In genomic region chr1:162946837-162947558, GRCm38 (mm10) we compare ENCODE assay signal across 18 mouse cellular contexts. TPM values are rescaled to one million over a fixed set of nuclear protein-coding genes. Genes with fewer than 3 reads are reported as not detected.
DNase-seq lines count a peak whose midpoint lies in the region; ATAC-seq and TF ChIP-seq lines count a peak whose summit lies in the region.
"Had no signal": no experiment of that assay in that cellular context is flagged by ENCODE, and none has a peak within 500 bp of the region (broad histone marks: within the 10 kb centered on the region; RNA-seq: fewer than 3 reads in every experiment).

No protein-coding gene starts in this region.

- H3K9me3 ChIP-seq in kidney, embryonic 15.5 days (replicated peaks): no peaks in the 10 kb centered on the region
- H3K9me3 ChIP-seq in intestine, postnatal 0 days (ENCODE audit: control insufficient read depth): no peaks in the 10 kb centered on the region
- no peaks in the 10 kb centered on the region for H3K9me3 ChIP-seq in neural tube, embryonic 15.5 days (replicated peaks)
- H3K9me3 ChIP-seq: forebrain, embryonic 10.5 days; heart, embryonic 12.5 days had no signal

- 40% methylated on average over 4 of the region's 4 CpGs for WGBS in kidney, embryonic 15.5 days
- 65% methylated on average over 4 of the region's 4 CpGs for WGBS in intestine, postnatal 0 days
- WGBS in neural tube, embryonic 15.5 days: 43% methylated on average over 4 of the region's 4 CpGs

- peak; percentile 58 for ATAC-seq in kidney, embryonic 15.5 days (replicated peaks; ENCODE audit: low FRiP score)
- ATAC-seq in intestine, postnatal 0 days: peak; percentile 69; the same call in 1 of the 2 replicates
- ATAC-seq in neural tube, embryonic 15.5 days (ENCODE audit: low FRiP score): 0 out of 2 replicates have a peak, but pooled peaks have one; percentile 38

- no peaks in the 10 kb centered on the region for H3K36me3 ChIP-seq in kidney, embryonic 15.5 days
- H3K36me3 ChIP-seq in intestine, postnatal 0 days (ENCODE audit: control insufficient read depth, insufficient read depth): no peaks in the 10 kb centered on the region
- H3K36me3 ChIP-seq in neural tube, embryonic 15.5 days: no peaks in the 10 kb centered on the region
- H3K36me3 ChIP-seq: forebrain, embryonic 10.5 days; heart, embryonic 12.5 days had no signal

- DNase-seq in embryo, embryonic 11 days: peak; percentile 16
- no peak for DNase-seq in embryo, embryonic 10.5 days (ENCODE audit: low spot score)
- no peak for DNase-seq in kidney, adult 11 months
- no peak for DNase-seq in urinary bladder, postnatal 25 days (ENCODE audit: low spot score)
- DNase-seq in spleen, postnatal 4 days (ENCODE audit: low spot score in 2 of 2): no peak
- DNase-seq: cerebellum, adult 9-10 months; gastrocnemius, postnatal 10 days; layer of hippocampus, adult 9-11 months; thymus, postnatal 25 days had no signal

- no peak overlapping the region for H3K27ac ChIP-seq in kidney, embryonic 15.5 days
- H3K27ac ChIP-seq in intestine, postnatal 0 days (ENCODE audit: low read depth, low read length): no peak overlapping the region
- H3K27ac ChIP-seq in neural tube, embryonic 15.5 days (replicated peaks): no peak overlapping the region
- H3K27ac ChIP-seq: forebrain, embryonic 10.5 days; kidney, postnatal 0 days had no signal

- H3K4me1 ChIP-seq in kidney, embryonic 15.5 days: no peaks in the 10 kb centered on the region
- H3K4me1 ChIP-seq in intestine, postnatal 0 days (replicated peaks; ENCODE audit: control insufficient read depth, insufficient read depth, low read length): no peaks in the 10 kb centered on the region
- peaks cover 8% of the 10 kb centered on the region for H3K4me1 ChIP-seq in neural tube, embryonic 15.5 days
- H3K4me1 ChIP-seq: forebrain, embryonic 10.5 days; heart, embryonic 12.5 days had no signal

- no peak for TF ChIP-seq CTCF in intestine, postnatal 0 days (IDR thresholded peaks at IDR 0.05; ENCODE audit: low read depth)

- no peak overlapping the region for H3K4me2 ChIP-seq in kidney, embryonic 15.5 days
- no peak overlapping the region for H3K4me2 ChIP-seq in intestine, postnatal 0 days (replicated peaks; ENCODE audit: low read depth)
- H3K4me2 ChIP-seq in neural tube, embryonic 15.5 days: no peak overlapping the region
- H3K4me2 ChIP-seq: heart, embryonic 12.5 days had no signal

- H3K9ac ChIP-seq in kidney, embryonic 15.5 days: no peak overlapping the region
- no peak overlapping the region for H3K9ac ChIP-seq in intestine, postnatal 0 days (ENCODE audit: low read depth, low read length)
- no peak overlapping the region for H3K9ac ChIP-seq in neural tube, embryonic 15.5 days (replicated peaks)
- H3K9ac ChIP-seq: heart, embryonic 12.5 days had no signal

- no peaks in the 10 kb centered on the region for H3K27me3 ChIP-seq in kidney, embryonic 15.5 days
- no peaks in the 10 kb centered on the region for H3K27me3 ChIP-seq in intestine, postnatal 0 days (replicated peaks; ENCODE audit: control insufficient read depth, insufficient read depth, low read length)
- no peaks in the 10 kb centered on the region for H3K27me3 ChIP-seq in neural tube, embryonic 15.5 days (replicated peaks)
- H3K27me3 ChIP-seq: CH12.LX; heart, embryonic 12.5 days had no signal

- H3K4me3 ChIP-seq in kidney, embryonic 15.5 days (replicated peaks): no peak overlapping the region
- H3K4me3 ChIP-seq in intestine, postnatal 0 days (ENCODE audit: low read depth, low read length): no peak overlapping the region
- H3K4me3 ChIP-seq in neural tube, embryonic 15.5 days (replicated peaks): no peak overlapping the region
- H3K4me3 ChIP-seq: forebrain, embryonic 10.5 days; heart, embryonic 12.5 days had no signal

RNA-seq across cellular contexts. Expression of gene Fmo6, which starts 9.7 kb away (rescaled TPM):
- polyA plus RNA-seq in kidney, embryonic 15.5 days (2015; fragmentation: Nextera tagmentation; extraction: Ambion mirVana): 0.09 and 0.13 TPM in 2 replicates
- not detected in 2 replicates for polyA plus RNA-seq in intestine, postnatal 0 days (2015; fragmentation: Nextera tagmentation; extraction: Ambion mirVana)
- 0.14 TPM in 1 of 2 replicates, not detected in the other for polyA plus RNA-seq in neural tube, embryonic 15.5 days (2015; fragmentation: Nextera tagmentation; extraction: Ambion mirVana)
- polyA plus RNA-seq: forebrain, embryonic 10.5 days; heart, embryonic 12.5 days; kidney, postnatal 0 days; liver, embryonic 16.5 days; stomach, embryonic 16.5 days had no signal

RNA-seq across cellular contexts. Expression of gene Fmo3, which starts 37.3 kb away (rescaled TPM):
- not detected in 2 replicates for polyA plus RNA-seq in kidney, embryonic 15.5 days (2015; fragmentation: Nextera tagmentation; extraction: Ambion mirVana)
- polyA plus RNA-seq in intestine, postnatal 0 days (2015; fragmentation: Nextera tagmentation; extraction: Ambion mirVana): not detected in 2 replicates
- not detected in 2 replicates for polyA plus RNA-seq in neural tube, embryonic 15.5 days (2015; fragmentation: Nextera tagmentation; extraction: Ambion mirVana)
- polyA plus RNA-seq: forebrain, embryonic 10.5 days; heart, embryonic 12.5 days; liver, embryonic 16.5 days had no signal

RNA-seq across cellular contexts. Expression of gene Fmo2, which starts 48.5 kb away (rescaled TPM):
- polyA plus RNA-seq in kidney, embryonic 15.5 days (2015; fragmentation: Nextera tagmentation; extraction: Ambion mirVana): 4.9 and 8.0 TPM in 2 replicates
- polyA plus RNA-seq in intestine, postnatal 0 days (2015; fragmentation: Nextera tagmentation; extraction: Ambion mirVana): 3.8 and 4.4 TPM in 2 replicates
- 0.27 and 0.42 TPM in 2 replicates for polyA plus RNA-seq in neural tube, embryonic 15.5 days (2015; fragmentation: Nextera tagmentation; extraction: Ambion mirVana)
- polyA plus RNA-seq: forebrain, embryonic 10.5 days had no signal
